Mouse (Mus musculus) heart, postnatal 0 days (tissue): ENCODE measurements around the gene Vmn1r189.

Source experiments
- CTCF ChIP-seq: IDR thresholded peaks from 2 replicates; pipeline ENCODE4 v1.5.1; 2016; ENCODE audit warnings: antibody characterized with exemption, control low read depth, low read depth
- EP300 ChIP-seq: IDR thresholded peaks from 2 replicates; pipeline ENCODE4 v1.6.1; 2016; ENCODE audit warnings: antibody characterized with exemption, low read depth

GRCm38 (mm10) chr13:22051523-22051859 is 54.1 kb downstream of the Vmn1r189 start:
- no peak for TF ChIP-seq CTCF
- TF ChIP-seq EP300: no peak
